Mouse (Mus musculus): Measurements from ENCODE around the gene Lyl1. TPM values are rescaled to one million over a fixed set of nuclear protein-coding genes. Genes with fewer than 3 reads are reported as not detected.

The Lyl1 gene
- 1.3 and 3.6 TPM in 2 replicates for polyA plus RNA-seq (2014; fragmentation: Nextera tagmentation; extraction: Ambion mirVana)

GRCm38 (mm10) chr8:84700941-84701911 is at the start of gene Lyl1:
Gene Lyl1 (plus strand): TSS chr8:84701457.
- Histone ChIP-seq H3K4me3 (ENCODE audit: low read depth, low read length) (no peak within 1 kb of the TSS), H3K9me3 (ENCODE audit: control insufficient read depth, low read length) (no peaks in the 10 kb centered on the region), H3K27me3 (ENCODE audit: control insufficient read depth, insufficient read depth, low read length) (peaks cover 29% of the 10 kb centered on the region), H3K27ac (ENCODE audit: low read depth, low read length) (no peak within 1 kb of the TSS), H3K4me2 (ENCODE audit: low read depth, low read length) (no peak within 1 kb of the TSS), H3K4me1 (ENCODE audit: control insufficient read depth, insufficient read depth, low read length) (0 out of 2 replicates have a peak, but pooled peaks cover 4% of the 10 kb centered on the region), H3K9ac (replicated peaks; ENCODE audit: low read depth, low read length) (no peak within 1 kb of the TSS), H3K36me3 (ENCODE audit: control insufficient read depth, insufficient read depth, low read length) (peaks cover 26% of the 10 kb centered on the region)
- WGBS, result 13% methylated on average over 33 of the region's 34 CpGs
- ATAC-seq (ENCODE audit: low read depth), result no peak

- Histone ChIP-seq H3K9ac (replicated peaks; ENCODE audit: low read depth, low read length) (no peak overlapping the region), H3K4me3 (ENCODE audit: low read depth, low read length) (no peak overlapping the region), H3K9me3 (ENCODE audit: control insufficient read depth, low read length) (no peaks in the 10 kb centered on the region), H3K36me3 (ENCODE audit: control insufficient read depth, insufficient read depth, low read length) (no peaks in the 10 kb centered on the region), H3K27me3 (ENCODE audit: control insufficient read depth, insufficient read depth, low read length) (no peaks in the 10 kb centered on the region), H3K27ac (ENCODE audit: low read depth, low read length) (no peak overlapping the region), H3K4me2 (ENCODE audit: low read depth, low read length) (no peak overlapping the region), H3K4me1 (ENCODE audit: control insufficient read depth, insufficient read depth, low read length) (peaks cover 10% of the 10 kb centered on the region; the same call in 1 of the 2 replicates)
- ATAC-seq (ENCODE audit: low read depth), result no peak
- WGBS, result 31% methylated on average over 9 of the region's 9 CpGs
Observed at GRCm38 (mm10) chr8:84653092-84653631, 48.1 kb upstream of the Lyl1 start.

GRCm38 (mm10) chr8:84654597-84654996 is 46.7 kb upstream of the Lyl1 start:
- WGBS, result 46% methylated on average over 4 of the region's 4 CpGs
- Histone ChIP-seq H3K4me1 (ENCODE audit: control insufficient read depth, insufficient read depth, low read length) (peaks cover 11% of the 10 kb centered on the region; the same call in 1 of the 2 replicates), H3K27me3 (ENCODE audit: control insufficient read depth, insufficient read depth, low read length) (no peaks in the 10 kb centered on the region), H3K4me2 (ENCODE audit: low read depth, low read length) (no peak overlapping the region), H3K9me3 (ENCODE audit: control insufficient read depth, low read length) (no peaks in the 10 kb centered on the region), H3K36me3 (ENCODE audit: control insufficient read depth, insufficient read depth, low read length) (no peaks in the 10 kb centered on the region), H3K9ac (replicated peaks; ENCODE audit: low read depth, low read length) (no peak overlapping the region), H3K27ac (ENCODE audit: low read depth, low read length) (peak overlapping the region; percentile 69), H3K4me3 (ENCODE audit: low read depth, low read length) (no peak overlapping the region)
- no peak for ATAC-seq (ENCODE audit: low read depth)

GRCm38 (mm10) chr8:84655336-84656190 is 45.7 kb upstream of the Lyl1 start:
- 0% methylated on average over 15 of the region's 15 CpGs for WGBS
- no peaks in the 10 kb centered on the region for H3K9me3 ChIP-seq (ENCODE audit: control insufficient read depth, low read length)
- H3K4me3 ChIP-seq (ENCODE audit: low read depth, low read length), result peak overlapping the region; percentile 28
- peak overlapping the region; percentile 42; the same call in 1 of the 2 replicates for H3K9ac ChIP-seq (replicated peaks; ENCODE audit: low read depth, low read length)
- peak; percentile 65; the same call in 1 of the 2 replicates for ATAC-seq (ENCODE audit: low read depth)
- H3K36me3 ChIP-seq (ENCODE audit: control insufficient read depth, insufficient read depth, low read length), result no peaks in the 10 kb centered on the region
- peak overlapping the region; percentile 46 for H3K4me2 ChIP-seq (ENCODE audit: low read depth, low read length)
- peaks cover 20% of the 10 kb centered on the region; the same call in 1 of the 2 replicates for H3K4me1 ChIP-seq (ENCODE audit: control insufficient read depth, insufficient read depth, low read length)
- H3K27ac ChIP-seq (ENCODE audit: low read depth, low read length), result peak overlapping the region; percentile 78
- H3K27me3 ChIP-seq (ENCODE audit: control insufficient read depth, insufficient read depth, low read length), result no peaks in the 10 kb centered on the region

- Histone ChIP-seq H3K9ac (replicated peaks; ENCODE audit: low read depth, low read length) (peak overlapping the region; percentile 42), H3K4me2 (ENCODE audit: low read depth, low read length) (peak overlapping the region; percentile 46), H3K27ac (ENCODE audit: low read depth, low read length) (peak overlapping the region; percentile 78), H3K4me1 (ENCODE audit: control insufficient read depth, insufficient read depth, low read length) (peaks cover 23% of the 10 kb centered on the region; the same call in 1 of the 2 replicates), H3K36me3 (ENCODE audit: control insufficient read depth, insufficient read depth, low read length) (no peaks in the 10 kb centered on the region), H3K4me3 (ENCODE audit: low read depth, low read length) (peak overlapping the region; percentile 28), H3K27me3 (ENCODE audit: control insufficient read depth, insufficient read depth, low read length) (no peaks in the 10 kb centered on the region), H3K9me3 (ENCODE audit: control insufficient read depth, low read length) (no peaks in the 10 kb centered on the region)
- ATAC-seq (ENCODE audit: low read depth), result no peak
- WGBS, result 2% methylated on average over 10 of the region's 10 CpGs
Observed at GRCm38 (mm10) chr8:84656191-84656525, 45.1 kb upstream of the Lyl1 start.

GRCm38 (mm10) chr8:84656641-84657126 is 44.6 kb upstream of the Lyl1 start:
- Histone ChIP-seq H3K36me3 (ENCODE audit: control insufficient read depth, insufficient read depth, low read length) (no peaks in the 10 kb centered on the region), H3K9me3 (ENCODE audit: control insufficient read depth, low read length) (no peaks in the 10 kb centered on the region), H3K27ac (ENCODE audit: low read depth, low read length) (peak overlapping the region; percentile 78), H3K4me3 (ENCODE audit: low read depth, low read length) (peak overlapping the region; percentile 28), H3K27me3 (ENCODE audit: control insufficient read depth, insufficient read depth, low read length) (no peaks in the 10 kb centered on the region), H3K9ac (replicated peaks; ENCODE audit: low read depth, low read length) (peak overlapping the region; percentile 42), H3K4me1 (ENCODE audit: control insufficient read depth, insufficient read depth, low read length) (peaks cover 29% of the 10 kb centered on the region; the same call in 1 of the 2 replicates), H3K4me2 (ENCODE audit: low read depth, low read length) (peak overlapping the region; percentile 46)
- 2% methylated on average over 23 of the region's 23 CpGs for WGBS
- peak; percentile 25; the same call in 1 of the 2 replicates for ATAC-seq (ENCODE audit: low read depth)

- Histone ChIP-seq H3K4me3 (ENCODE audit: low read depth, low read length) (no peak overlapping the region; the same call in 1 of the 2 replicates), H3K9me3 (ENCODE audit: control insufficient read depth, low read length) (no peaks in the 10 kb centered on the region), H3K36me3 (ENCODE audit: control insufficient read depth, insufficient read depth, low read length) (no peaks in the 10 kb centered on the region), H3K4me2 (ENCODE audit: low read depth, low read length) (peak overlapping the region; percentile 46; the same call in 1 of the 2 replicates), H3K27me3 (ENCODE audit: control insufficient read depth, insufficient read depth, low read length) (no peaks in the 10 kb centered on the region), H3K4me1 (ENCODE audit: control insufficient read depth, insufficient read depth, low read length) (peaks cover 32% of the 10 kb centered on the region; the same call in 1 of the 2 replicates), H3K9ac (replicated peaks; ENCODE audit: low read depth, low read length) (no peak overlapping the region), H3K27ac (ENCODE audit: low read depth, low read length) (0 out of 2 replicates have a peak overlapping the region, but pooled peaks have one; percentile 44)
- ATAC-seq (ENCODE audit: low read depth), result no peak
Observed at GRCm38 (mm10) chr8:84657203-84657602, 44.1 kb upstream of the Lyl1 start.

- WGBS, result 60% methylated on average over 4 of the region's 4 CpGs
- H3K4me1 ChIP-seq (ENCODE audit: control insufficient read depth, insufficient read depth, low read length), result peaks cover 32% of the 10 kb centered on the region; the same call in 1 of the 2 replicates
Observed at GRCm38 (mm10) chr8:84657680-84658079, 43.6 kb upstream of the Lyl1 start.

More at GRCm38 (mm10) chr8:84657680-84658079, 43.6 kb upstream of the Lyl1 start:
- Histone ChIP-seq H3K9ac (replicated peaks; ENCODE audit: low read depth, low read length) (no peak overlapping the region), H3K4me3 (ENCODE audit: low read depth, low read length) (no peak overlapping the region), H3K27ac (ENCODE audit: low read depth, low read length) (no peak overlapping the region), H3K27me3 (ENCODE audit: control insufficient read depth, insufficient read depth, low read length) (no peaks in the 10 kb centered on the region), H3K36me3 (ENCODE audit: control insufficient read depth, insufficient read depth, low read length) (no peaks in the 10 kb centered on the region), H3K9me3 (ENCODE audit: control insufficient read depth, low read length) (no peaks in the 10 kb centered on the region), H3K4me2 (ENCODE audit: low read depth, low read length) (no peak overlapping the region)
- no peak for ATAC-seq (ENCODE audit: low read depth)

Data from neural tube, embryonic 14.5 days (tissue).